Mouse (Mus musculus) E14TG2a.4 (cell line): ENCODE data around the gene Hsdl2.

Source experiments
- CTCF ChIP-seq: conservative IDR thresholded peaks from 2 replicates; pipeline ENCODE4 v1.5.1; 2014; ENCODE audit warnings: low read length
- NANOG ChIP-seq: IDR thresholded peaks from 2 replicates; pipeline ENCODE4 v1.6.1; 2014; ENCODE audit warnings: borderline replicate concordance, low read length, mixed read lengths

GRCm38 (mm10) chr4:59652166-59652681 is 70.9 kb downstream of the Hsdl2 start:
- TF ChIP-seq CTCF (no peak), NANOG (no peak)
